Mouse (Mus musculus): ENCODE measurements around the gene Pcgf5.

DNA sequence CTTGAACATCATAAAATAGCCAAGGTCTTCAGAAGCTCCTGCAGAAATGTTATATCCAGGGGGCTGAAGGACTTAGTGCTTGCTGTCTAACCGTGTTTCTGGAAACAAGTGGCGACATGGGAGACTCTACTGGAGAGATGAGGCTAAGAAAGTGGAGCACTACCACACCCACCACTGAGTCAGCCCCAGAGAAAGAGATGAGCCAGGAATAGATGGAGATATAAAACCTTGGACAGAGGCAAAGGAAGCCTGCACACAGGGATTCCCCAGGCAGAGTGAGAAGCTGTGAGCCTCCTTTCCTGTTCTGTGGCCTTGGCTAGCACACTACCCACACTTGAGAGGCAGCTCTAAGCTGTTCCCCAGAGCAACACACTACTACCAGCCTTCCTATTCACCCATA lies 156.6 kb downstream of the Pcgf5 start:
- TF ChIP-seq CTCF (IDR thresholded peaks at IDR 0.05; ENCODE audit: insufficient read depth, low read depth, low read length), result no peak
- TF ChIP-seq POLR2A (IDR thresholded peaks at IDR 0.05; ENCODE audit: insufficient read depth, low read depth, low read length), result no peak
